Mouse (Mus musculus) urinary bladder, postnatal 4 days (tissue): Measurements from ENCODE around the gene Ildr1.

Experiments used
- DNase-seq, 2 experiments: peaks; one replicate each; pipeline ENCODE4 v3.0.0; 2021 to 2022; ENCODE audit warnings: low spot score in 2 of 2

The Ildr1 gene

DNA sequence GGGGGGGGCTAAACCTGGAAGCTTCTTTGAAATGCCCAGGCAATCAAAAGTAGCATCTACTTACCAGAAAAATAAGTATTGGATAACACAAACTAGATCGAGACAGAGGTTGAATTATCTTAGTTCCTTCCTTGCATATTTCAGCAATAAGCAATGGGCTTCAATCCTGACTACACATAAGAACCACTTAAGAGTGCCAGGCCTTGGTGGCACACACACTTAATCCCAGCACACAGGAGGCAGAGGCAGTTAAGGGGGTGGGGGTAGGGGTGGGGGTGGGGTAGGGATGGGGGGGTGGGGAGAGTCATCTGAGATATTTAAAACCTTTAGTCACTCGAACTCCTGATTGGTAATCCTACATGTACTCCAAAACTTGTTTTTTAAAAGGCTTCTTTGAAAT lies 77.5 kb downstream of the Ildr1 start:
- DNase-seq = no peak

DNA sequence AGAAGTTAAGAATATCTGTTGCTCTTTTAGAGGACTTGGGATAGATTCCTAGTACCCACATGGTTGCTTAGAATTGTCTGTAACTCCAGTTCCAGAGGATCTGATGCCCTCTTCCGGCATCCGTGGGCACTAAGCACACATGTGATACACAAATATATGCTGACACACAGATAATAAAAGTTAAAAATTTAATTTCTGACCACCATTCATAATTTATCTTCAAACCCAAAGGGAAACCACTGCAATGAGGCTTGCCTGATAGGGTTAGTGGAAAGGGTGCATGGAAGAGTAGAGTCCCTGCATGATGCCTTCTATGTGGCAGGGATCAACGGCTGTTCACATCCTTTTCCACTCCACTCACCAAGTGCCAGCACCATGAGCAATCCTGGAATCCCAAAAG lies 77.9 kb downstream of the Ildr1 start:
- DNase-seq = no peak

DNA sequence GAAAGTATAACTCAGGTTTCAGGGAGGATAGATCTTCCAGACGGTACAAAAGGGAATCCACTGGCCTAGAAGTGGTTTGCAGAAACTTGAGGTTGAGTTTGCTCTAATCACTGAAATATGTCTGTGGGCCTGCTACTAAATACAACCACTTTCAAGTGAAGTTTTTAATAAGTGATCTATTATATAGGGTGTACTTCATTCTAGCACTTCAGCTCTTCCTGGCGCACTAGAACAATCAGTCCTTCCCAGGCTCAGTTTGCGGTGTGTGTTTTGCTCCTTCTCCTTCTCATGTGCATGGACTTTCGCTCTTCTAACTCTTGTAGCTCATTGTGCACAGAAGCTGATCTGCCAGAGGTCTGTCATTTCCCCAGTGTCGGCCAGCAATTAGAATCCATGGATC lies 79.2 kb downstream of the Ildr1 start:
- DNase-seq = no peak

DNA sequence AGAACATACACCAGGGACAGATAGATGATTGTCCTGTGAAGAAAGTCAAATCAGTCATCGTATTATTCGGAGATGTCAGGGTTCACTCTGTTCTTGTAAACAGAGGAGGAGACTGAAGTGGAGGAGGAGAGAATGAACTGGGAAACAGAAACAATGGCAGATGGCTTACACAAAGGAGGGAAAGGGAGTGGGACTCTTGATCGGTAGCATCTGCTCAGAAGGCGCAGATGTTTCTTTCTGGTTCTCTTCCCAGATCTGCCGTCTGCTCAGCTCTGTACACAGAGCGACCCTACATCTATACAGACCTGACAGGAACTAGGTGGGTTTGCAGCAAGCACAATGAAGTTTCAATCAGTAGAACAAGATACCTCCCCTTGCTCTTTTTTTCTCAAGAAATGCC lies 81.9 kb downstream of the Ildr1 start:
- DNase-seq = no peak
